Mouse (Mus musculus): Measurements from ENCODE around the gene Kif22. TPM values are rescaled to one million over a fixed set of nuclear protein-coding genes. Genes with fewer than 3 reads are reported as not detected.
A peak's percentile ranks its signal among the peaks of the same experiment; 100 is the strongest.

Kif22 gene
- polyA plus RNA-seq, 1 experiment from 2014 or later: 165 TPM

- no peaks in the 10 kb centered on the region for H3K9me3 ChIP-seq
- under 1% methylated on average over 62 of the region's 63 CpGs for WGBS
- peaks cover 37% of the 10 kb centered on the region for H3K4me1 ChIP-seq
- peaks cover 62% of the 10 kb centered on the region for H3K36me3 ChIP-seq
- H3K4me3 ChIP-seq: peak within 1 kb of the TSS; percentile 86
- peak within 1 kb of the TSS; percentile 80 for H3K4me2 ChIP-seq
- peak within 1 kb of the TSS; percentile 99 for H3K27ac ChIP-seq
- no peaks in the 10 kb centered on the region for H3K27me3 ChIP-seq
- H3K9ac ChIP-seq: peak within 1 kb of the TSS; percentile 98
- ATAC-seq (ENCODE audit: borderline replicate concordance, extremely low read depth, low FRiP score, low TSS enrichment): peak; percentile 93
Observed at GRCm38 (mm10) chr7:127026984-127027726, 15.1 kb downstream of the Kif22 start, which contains the start of gene Maz. Gene Maz (minus strand): TSS chr7:127027037.

- Histone ChIP-seq H3K4me1 (peaks cover 42% of the 10 kb centered on the region), H3K27me3 (no peaks in the 10 kb centered on the region), H3K36me3 (peaks cover 59% of the 10 kb centered on the region), H3K4me3 (peak overlapping the region; percentile 86), H3K9me3 (no peaks in the 10 kb centered on the region), H3K4me2 (peak overlapping the region; percentile 80), H3K27ac (peak overlapping the region; percentile 99), H3K9ac (peak overlapping the region; percentile 98)
- WGBS: no CpG with 5 or more reads among the region's 48 CpGs
- peak; percentile 15; the same call in 1 of the 2 replicates for ATAC-seq (ENCODE audit: borderline replicate concordance, extremely low read depth, low FRiP score, low TSS enrichment)
Observed at GRCm38 (mm10) chr7:127026616-127026983, 15.7 kb downstream of the Kif22 start.

DNA sequence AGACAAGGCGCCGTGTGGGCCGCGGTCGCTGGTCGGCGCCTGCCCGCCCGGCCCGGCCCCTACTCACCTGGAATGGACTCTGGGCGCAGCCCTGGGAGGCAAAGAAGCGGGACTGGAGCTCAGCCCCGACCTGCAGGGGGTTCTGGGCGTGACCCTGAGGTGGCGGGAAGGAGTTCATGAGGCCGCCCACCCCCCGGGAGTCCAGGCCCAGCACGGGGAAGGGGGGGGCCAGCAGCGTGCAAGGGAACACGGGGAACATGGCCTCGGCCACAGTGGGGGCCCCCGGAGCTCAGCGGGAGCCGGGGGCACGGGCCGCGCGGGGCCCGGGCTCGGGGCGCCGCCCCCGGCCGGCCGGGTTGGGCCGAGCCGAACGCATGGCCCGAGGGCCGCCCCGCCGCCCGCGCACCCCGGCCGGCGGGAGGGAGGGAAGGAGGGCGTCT is 16.1 kb downstream of the Kif22 start:
- Histone ChIP-seq H3K36me3 (peaks cover 55% of the 10 kb centered on the region), H3K9me3 (no peaks in the 10 kb centered on the region), H3K27me3 (no peaks in the 10 kb centered on the region), H3K4me3 (peak overlapping the region; percentile 86), H3K27ac (peak overlapping the region; percentile 99), H3K4me2 (peak overlapping the region; percentile 80), H3K4me1 (peaks cover 46% of the 10 kb centered on the region), H3K9ac (peak overlapping the region; percentile 98)
- ATAC-seq (ENCODE audit: borderline replicate concordance, extremely low read depth, low FRiP score, low TSS enrichment): peak; percentile 16
- under 1% methylated on average over 24 of the region's 48 CpGs for WGBS

- Histone ChIP-seq H3K27me3 (no peaks in the 10 kb centered on the region), H3K27ac (peak overlapping the region; percentile 99), H3K4me3 (peak overlapping the region; percentile 86), H3K4me2 (peak overlapping the region; percentile 80), H3K36me3 (peaks cover 50% of the 10 kb centered on the region), H3K9me3 (no peaks in the 10 kb centered on the region), H3K9ac (peak overlapping the region; percentile 98), H3K4me1 (peaks cover 51% of the 10 kb centered on the region)
- ATAC-seq (ENCODE audit: borderline replicate concordance, extremely low read depth, low FRiP score, low TSS enrichment): no peak; the same call in 1 of the 2 replicates
- WGBS: under 1% methylated on average over 65 of the region's 65 CpGs
Observed at GRCm38 (mm10) chr7:127025556-127026160, 16.6 kb downstream of the Kif22 start.

DNA sequence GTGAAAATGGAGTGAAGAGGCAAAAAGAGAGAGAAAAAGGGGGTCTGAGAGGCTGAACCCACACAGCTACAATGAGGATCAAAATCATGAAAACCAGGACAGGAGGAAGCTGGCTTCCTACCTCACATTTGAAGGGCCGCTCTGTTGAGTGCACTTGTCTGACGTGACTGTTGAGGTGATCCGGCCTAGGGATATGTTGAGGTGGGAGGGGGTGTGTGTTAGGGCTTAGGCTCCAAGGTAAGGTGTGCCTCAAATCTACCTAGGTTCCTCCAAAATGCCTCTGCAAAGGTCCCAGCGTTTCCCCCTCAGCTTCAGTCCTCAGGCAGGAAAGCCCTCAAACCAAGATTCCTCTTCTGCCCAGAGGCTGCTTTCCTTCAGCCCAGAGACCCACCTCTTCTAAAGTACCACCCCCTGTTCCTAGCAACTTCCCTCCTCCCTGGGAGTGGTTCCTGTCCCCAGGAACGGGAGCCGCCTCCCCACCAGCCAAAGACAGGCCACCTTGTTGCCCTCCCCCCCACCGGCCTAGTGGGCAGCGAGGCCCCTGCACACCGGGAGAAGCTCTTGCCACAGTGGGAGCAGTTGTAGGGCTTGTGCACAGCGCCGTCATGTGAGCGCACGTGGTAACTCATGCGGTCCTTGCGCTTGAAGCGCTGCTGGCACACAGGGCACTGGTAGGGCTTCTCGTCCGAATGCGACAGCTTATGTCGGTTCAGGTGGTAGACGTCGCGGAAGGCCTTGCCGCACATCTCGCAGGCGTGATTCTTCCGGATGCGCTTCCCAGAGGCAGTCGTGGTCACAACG is 17.3 kb downstream of the Kif22 start:
- H3K27ac ChIP-seq: peak overlapping the region; percentile 99
- no peaks in the 10 kb centered on the region for H3K27me3 ChIP-seq
- peaks cover 43% of the 10 kb centered on the region for H3K36me3 ChIP-seq
- peak overlapping the region; percentile 86 for H3K4me3 ChIP-seq
- WGBS: under 1% methylated on average over 30 of the region's 30 CpGs
- peak overlapping the region; percentile 98 for H3K9ac ChIP-seq
- ATAC-seq (ENCODE audit: borderline replicate concordance, extremely low read depth, low FRiP score, low TSS enrichment): peak; percentile 11; the same call in 1 of the 2 replicates
- peak overlapping the region; percentile 80 for H3K4me2 ChIP-seq
- H3K4me1 ChIP-seq: peaks cover 57% of the 10 kb centered on the region
- no peaks in the 10 kb centered on the region for H3K9me3 ChIP-seq

DNA sequence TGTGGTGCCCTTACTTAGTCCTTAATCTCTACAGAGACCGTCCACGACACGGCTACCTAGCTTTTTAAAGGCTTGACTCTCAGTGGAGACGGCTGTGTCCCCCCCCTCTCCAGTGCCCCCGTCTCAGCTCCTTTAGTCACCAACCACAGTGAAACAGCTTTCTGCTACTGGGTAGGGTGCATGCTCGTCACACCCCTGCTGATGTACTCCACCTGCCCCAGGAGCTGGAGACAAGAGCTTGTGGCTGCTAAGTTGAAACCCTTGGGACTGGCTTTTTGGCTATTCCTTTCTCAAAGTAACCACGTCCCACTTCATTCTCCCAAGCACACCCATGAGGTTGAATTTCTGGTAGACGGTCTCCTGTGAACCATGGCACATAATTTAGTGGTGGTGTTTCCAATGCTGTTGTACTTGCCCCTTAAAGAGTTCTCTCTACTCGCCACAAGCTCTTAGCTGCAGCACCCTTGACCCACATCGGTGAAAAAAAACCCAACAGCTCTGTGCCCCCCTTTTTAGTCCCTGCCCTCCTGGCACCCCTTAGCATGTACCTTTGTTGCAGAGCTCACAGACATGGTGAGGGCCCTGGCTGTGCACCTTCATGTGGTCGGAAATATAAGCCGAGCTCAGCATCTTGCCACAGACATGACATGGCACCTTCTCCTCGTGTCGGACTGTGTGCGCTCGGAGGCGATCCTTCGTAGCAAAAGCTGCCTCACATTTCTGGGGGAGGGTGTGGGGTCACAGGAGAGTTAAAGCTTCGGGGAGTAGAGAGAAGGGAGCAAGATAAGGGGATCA is 18.2 kb downstream of the Kif22 start:
- Histone ChIP-seq H3K9ac (peak overlapping the region; percentile 98), H3K27ac (0 out of 2 replicates have a peak overlapping the region, but pooled peaks have one; percentile 99), H3K9me3 (no peaks in the 10 kb centered on the region), H3K36me3 (peaks cover 34% of the 10 kb centered on the region), H3K4me3 (peak overlapping the region; percentile 86), H3K27me3 (no peaks in the 10 kb centered on the region), H3K4me1 (peaks cover 66% of the 10 kb centered on the region), H3K4me2 (peak overlapping the region; percentile 80)
- WGBS: 19% methylated on average over 19 of the region's 19 CpGs
- no peak for ATAC-seq (ENCODE audit: borderline replicate concordance, extremely low read depth, low FRiP score, low TSS enrichment)

GRCm38 (mm10) chr7:127023272-127023691 is 19.0 kb downstream of the Kif22 start:
- peak overlapping the region; percentile 98 for H3K9ac ChIP-seq
- ATAC-seq (ENCODE audit: borderline replicate concordance, extremely low read depth, low FRiP score, low TSS enrichment): no peak
- H3K27me3 ChIP-seq: no peaks in the 10 kb centered on the region
- H3K4me1 ChIP-seq: peaks cover 72% of the 10 kb centered on the region
- 71% methylated on average over 13 of the region's 13 CpGs for WGBS
- no peak overlapping the region for H3K27ac ChIP-seq
- peak overlapping the region; percentile 80 for H3K4me2 ChIP-seq
- H3K9me3 ChIP-seq: no peaks in the 10 kb centered on the region
- peak overlapping the region; percentile 86 for H3K4me3 ChIP-seq
- H3K36me3 ChIP-seq: peaks cover 26% of the 10 kb centered on the region

DNA sequence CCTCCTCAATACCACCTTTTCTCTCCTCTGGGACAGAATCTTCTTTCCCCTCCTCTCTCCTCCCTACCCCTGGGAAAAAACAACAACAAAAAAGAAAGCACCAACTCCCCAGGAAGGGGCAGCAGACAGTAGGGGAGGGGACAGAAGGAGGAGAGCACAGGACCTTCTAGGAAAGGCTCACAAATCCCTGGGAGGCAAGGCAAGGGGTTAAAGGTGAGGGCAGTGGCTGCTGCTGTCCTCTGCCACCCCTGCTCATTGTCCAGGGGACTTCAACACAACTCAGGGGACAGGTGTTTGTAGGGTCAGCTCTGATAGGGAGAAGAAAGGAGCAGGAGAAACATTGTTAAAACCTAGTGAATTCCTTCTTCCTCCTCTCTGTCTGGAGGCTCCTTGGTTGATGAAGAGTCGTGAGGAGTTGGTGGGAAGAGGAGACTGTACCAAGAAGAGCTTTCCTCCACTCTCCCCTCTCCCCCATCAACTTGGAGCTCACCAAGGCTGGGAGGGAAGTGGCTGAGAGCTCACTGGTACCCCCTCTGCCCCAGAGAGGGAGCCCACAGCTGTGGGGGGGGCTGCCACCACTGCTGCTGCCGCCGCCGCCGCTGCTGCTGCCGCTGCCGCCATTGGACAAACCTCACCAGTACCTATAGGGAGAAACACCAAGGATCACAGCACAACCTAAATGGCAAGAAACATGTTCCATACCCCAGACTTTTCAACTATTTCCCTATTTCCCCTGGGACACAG is 19.6 kb downstream of the Kif22 start:
- Histone ChIP-seq H3K4me2 (peak overlapping the region; percentile 80), H3K4me1 (peaks cover 72% of the 10 kb centered on the region), H3K4me3 (no peak overlapping the region), H3K9ac (no peak overlapping the region), H3K9me3 (no peaks in the 10 kb centered on the region), H3K27ac (peak overlapping the region; percentile 42; the same call in 1 of the 2 replicates), H3K27me3 (no peaks in the 10 kb centered on the region), H3K36me3 (peaks cover 26% of the 10 kb centered on the region)
- 74% methylated on average over 7 of the region's 7 CpGs for WGBS
- no peak for ATAC-seq (ENCODE audit: borderline replicate concordance, extremely low read depth, low FRiP score, low TSS enrichment)

DNA sequence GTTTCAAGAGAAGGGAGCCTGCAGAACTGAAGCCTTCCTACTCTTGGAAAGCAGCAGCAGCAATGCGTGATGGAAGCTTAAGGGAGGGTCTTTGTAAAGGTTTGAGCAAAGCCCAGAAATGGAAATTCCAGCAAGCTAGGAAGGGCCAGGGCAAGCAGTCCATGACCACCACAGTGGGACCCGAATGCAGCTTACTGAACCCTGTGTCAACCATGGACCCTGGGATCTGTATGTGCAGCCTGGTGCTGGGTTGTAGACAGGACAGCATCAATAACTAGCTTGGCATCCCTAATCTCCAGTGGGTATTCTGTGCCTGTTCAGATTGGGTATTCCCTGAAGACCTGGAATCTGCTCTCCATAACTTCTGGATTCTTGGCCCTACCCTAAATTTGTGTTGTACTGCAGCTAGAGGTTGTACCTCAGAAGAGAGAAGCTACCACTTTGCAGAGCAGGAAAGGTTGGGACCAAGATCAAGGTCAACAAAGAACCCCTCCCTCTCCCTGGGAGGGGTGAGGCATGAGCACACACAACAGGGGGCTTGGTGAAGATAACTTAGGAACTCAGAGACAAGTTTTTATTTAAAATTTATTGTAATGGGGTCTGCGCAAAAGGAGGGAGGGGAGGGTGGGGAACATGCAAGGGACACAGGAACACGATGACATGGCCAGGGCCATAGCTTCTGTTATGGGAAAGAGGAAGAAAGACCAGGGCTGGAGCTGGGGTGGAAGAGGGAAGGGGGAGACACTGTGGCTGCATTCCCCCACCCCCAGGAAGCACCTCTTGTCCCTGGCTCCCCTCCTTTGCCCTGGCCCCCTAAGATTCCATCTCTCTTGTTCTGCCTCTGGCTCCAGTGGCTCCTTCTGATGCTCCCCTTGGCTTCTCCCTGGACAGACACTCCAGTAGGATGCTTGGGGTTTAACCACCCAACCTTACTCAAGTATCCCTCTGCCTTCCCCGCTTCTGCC is 20.4 kb downstream of the Kif22 start:
- Histone ChIP-seq H3K27me3 (no peaks in the 10 kb centered on the region), H3K4me1 (peaks cover 73% of the 10 kb centered on the region), H3K4me2 (peak overlapping the region; percentile 88), H3K27ac (peak overlapping the region; percentile 83), H3K9ac (peak overlapping the region; percentile 56), H3K4me3 (peak overlapping the region; percentile 47), H3K36me3 (peaks cover 26% of the 10 kb centered on the region), H3K9me3 (no peaks in the 10 kb centered on the region)
- ATAC-seq (ENCODE audit: borderline replicate concordance, extremely low read depth, low FRiP score, low TSS enrichment): no peak
- 40% methylated on average over 5 of the region's 5 CpGs for WGBS

Data from lung, embryonic 15.5 days (tissue).